Mouse (Mus musculus) CH12.LX (cell line): ENCODE results near the gene She. TPM values are rescaled to one million over a fixed set of nuclear protein-coding genes. Genes with fewer than 3 reads are reported as not detected.

Experiments
- DNase-seq: peaks from one replicate; pipeline ENCODE4 v3.0.0-alpha.2; 2013; ENCODE audit errors: extremely low read depth
- H3K27ac ChIP-seq: 2 replicates; pipeline ENCODE4 v1.5.1; 2012; ENCODE audit warnings: low read depth, mild to moderate bottlenecking, control low read depth, moderate library complexity; ENCODE audit not compliant: insufficient read depth
- H3K27me3 ChIP-seq: replicated peaks from 2 replicates; pipeline ENCODE3; 2012; ENCODE audit warnings: inconsistent platforms
- H3K36me3 ChIP-seq, 2 experiments: replicated peaks in 1 of 2; 2 replicates each; pipeline versions ENCODE3 to v1.6.1; 2012; ENCODE audit warnings: inconsistent platforms in 1 of 2, low read length in 1 of 2, mild to moderate bottlenecking in 1 of 2, mixed read lengths in 1 of 2, moderate library complexity in 1 of 2; ENCODE audit not compliant: control insufficient read depth in 1 of 2, insufficient read depth in 1 of 2
- H3K4me1 ChIP-seq, 2 experiments: 2 replicates each; pipeline ENCODE4 v1.6.1; 2012; ENCODE audit warnings: inconsistent platforms in 1 of 2, moderate library complexity in 1 of 2; ENCODE audit not compliant: insufficient read depth in 2 of 2, control insufficient read depth in 1 of 2
- H3K4me2 ChIP-seq: 2 replicates; pipeline ENCODE4 v1.6.1; 2012; ENCODE audit warnings: low read depth, mild to moderate bottlenecking, control low read depth; ENCODE audit not compliant: poor library complexity, insufficient read depth, severe bottlenecking
- H3K4me3 ChIP-seq, 3 experiments: fragments of 150-350 bp in 1 of 3; sonication (generic) in 1 of 3; replicated peaks in 1 of 3; 2 replicates each; pipeline versions ENCODE3 to v1.5.1; 2011 to 2012; ENCODE audit warnings: low read depth in 2 of 3, low read length in 2 of 3, mild to moderate bottlenecking in 2 of 3, moderate library complexity in 2 of 3, control low read depth in 1 of 3, improper control_type of control experiment in 1 of 3, inconsistent platforms in 1 of 3, mixed read lengths in 1 of 3; ENCODE audit not compliant: poor library complexity in 1 of 3
- H3K79me2 ChIP-seq: replicated peaks from 2 replicates; pipeline ENCODE4 v1.6.1; 2012; ENCODE audit warnings: mild to moderate bottlenecking, moderate library complexity; ENCODE audit not compliant: control insufficient read depth, poor library complexity, insufficient read depth, severe bottlenecking; ENCODE audit errors: extremely low read depth
- H3K9ac ChIP-seq: 2 replicates; pipeline ENCODE4 v1.6.1; 2012; ENCODE audit warnings: low read depth, mild to moderate bottlenecking, control low read depth, moderate library complexity; ENCODE audit not compliant: insufficient read depth
- H3K9me3 ChIP-seq: replicated peaks from 2 replicates; pipeline ENCODE3; 2012; ENCODE audit warnings: low read length, inconsistent platforms, mixed read lengths
- CTCF ChIP-seq, 2 experiments: IDR thresholded peaks in 1 of 2; conservative IDR thresholded peaks in 1 of 2; 2 replicates each; pipeline ENCODE4 v1.5.1; 2011 to 2012; ENCODE audit warnings: low read depth in 2 of 2, low read length in 2 of 2, improper control_type of control experiment in 1 of 2, inconsistent platforms in 1 of 2, mild to moderate bottlenecking in 1 of 2, moderate library complexity in 1 of 2
- EP300 ChIP-seq: IDR thresholded peaks from 2 replicates; pipeline ENCODE4 v1.6.1; 2011; ENCODE audit warnings: low read length, improper control_type of control experiment
- IRF4 ChIP-seq: IDR thresholded peaks from 2 replicates; pipeline ENCODE4 v1.6.1; 2014; ENCODE audit warnings: low read depth, mild to moderate bottlenecking, inconsistent platforms, low read length, improper control_type of control experiment
- JUN ChIP-seq: IDR thresholded peaks from 2 replicates; pipeline ENCODE4 v1.6.1; 2011; ENCODE audit warnings: low read depth, mild to moderate bottlenecking, low read length, improper control_type of control experiment, moderate library complexity; ENCODE audit not compliant: insufficient read depth
- KAT2A ChIP-seq: IDR thresholded peaks from 2 replicates; pipeline ENCODE4 v1.6.1; 2012; ENCODE audit warnings: low read length, improper control_type of control experiment, inconsistent platforms; ENCODE audit not compliant: insufficient replicate concordance
- MAFK ChIP-seq: IDR thresholded peaks from 2 replicates; pipeline ENCODE4 v1.6.1; 2011; ENCODE audit warnings: low read length, improper control_type of control experiment; ENCODE audit not compliant: insufficient replicate concordance
- MAX ChIP-seq: IDR thresholded peaks from 2 replicates; pipeline ENCODE4 v1.6.1; 2011; ENCODE audit warnings: low read length, improper control_type of control experiment
- MAZ ChIP-seq: IDR thresholded peaks from 2 replicates; pipeline ENCODE4 v1.6.1; 2012; ENCODE audit warnings: low read depth, mild to moderate bottlenecking, inconsistent platforms, low read length, improper control_type of control experiment, moderate library complexity
- NELFE ChIP-seq: IDR thresholded peaks from 2 replicates; pipeline ENCODE4 v1.6.1; 2011; ENCODE audit warnings: low read depth, low read length, improper control_type of control experiment
- NRF1 ChIP-seq: IDR thresholded peaks from 2 replicates; pipeline ENCODE4 v1.6.1; 2014; ENCODE audit warnings: low read depth, mild to moderate bottlenecking, inconsistent platforms, low read length, improper control_type of control experiment, moderate library complexity
- POLR2A ChIP-seq: IDR thresholded peaks from 2 replicates; pipeline ENCODE4 v1.6.1; 2011; ENCODE audit warnings: low read depth, mild to moderate bottlenecking, improper control_type of control experiment, low read length
- POLR2AphosphoS2 ChIP-seq: IDR thresholded peaks from 2 replicates; pipeline ENCODE4 v1.6.1; 2011; ENCODE audit warnings: low read depth, low read length, improper control_type of control experiment
- RAD21 ChIP-seq: IDR thresholded peaks from 2 replicates; pipeline ENCODE4 v1.6.1; 2011; ENCODE audit warnings: low read depth, mild to moderate bottlenecking, low read length, improper control_type of control experiment, moderate library complexity
- RCOR1 ChIP-seq: conservative IDR thresholded peaks from 2 replicates; pipeline ENCODE4 v1.6.1; 2012; ENCODE audit warnings: low read depth, mild to moderate bottlenecking, inconsistent platforms, low read length, improper control_type of control experiment
- SIN3A ChIP-seq: IDR thresholded peaks from 2 replicates; pipeline ENCODE4 v1.6.1; 2012; ENCODE audit warnings: low read length, improper control_type of control experiment, inconsistent platforms
- SMC3 ChIP-seq: IDR thresholded peaks from 2 replicates; pipeline ENCODE4 v1.6.1; 2011; ENCODE audit warnings: low read depth, low read length, improper control_type of control experiment
- TBP ChIP-seq: conservative IDR thresholded peaks from 2 replicates; pipeline ENCODE4 v1.6.1; 2011; ENCODE audit warnings: low read depth, low read length, improper control_type of control experiment
- UBTF ChIP-seq: IDR thresholded peaks from 2 replicates; pipeline ENCODE4 v1.6.1; 2012; ENCODE audit warnings: low read depth, mild to moderate bottlenecking, inconsistent platforms, low read length, improper control_type of control experiment, moderate library complexity
- USF2 ChIP-seq: conservative IDR thresholded peaks from 2 replicates; pipeline ENCODE4 v1.6.1; 2011; ENCODE audit warnings: low read depth, low read length, improper control_type of control experiment
- dilution Hi-C: fragments of 300-500 bp; cut with MboI; formaldehyde crosslinking; loops from 2 replicates; pipeline ENCODE4 v1.14.3; 2020; ENCODE audit warnings: low sequenced_read_pairs; ENCODE audit not compliant: extremely low pct_unique_long_range_greater_than_20kb, extremely low pct_ligation_motif_present
- in situ Hi-C: fragments of 300-500 bp; cut with MboI; formaldehyde crosslinking; loops from 3 replicates; pipeline ENCODE4 v1.14.3; 2019; ENCODE audit warnings: low sequenced_read_pairs, low pct_ligation_motif_present, low pct_unique_long_range_greater_than_20kb, mixed read lengths
- polyA plus RNA-seq: library from polyadenylated mRNA; unstranded; fragments of >175 nt; gene quantifications from 2 replicates; pipeline ENCODE4 v1.2.1, GENCODE M21; 2012; ENCODE audit warnings: low read depth; ENCODE audit not compliant: insufficient read length
- total RNA-seq, 2 experiments: library from RNA; depleted of rRNA; stranded (reverse); fragments of 300-350 nt in 1 of 2; fragments of >200 nt in 1 of 2; gene quantifications; 2 replicates each; pipeline ENCODE4 v1.2.3; 2012 to 2014

The She gene
- total and polyA plus RNA-seq, 3 experiments: not detected

- Histone ChIP-seq H3K4me1 (peaks cover 0 to 10% of the 10 kb centered on the region in 2 experiments; a peak in 2 of 4 replicates), H3K27me3 (no peaks in the 10 kb centered on the region), H3K27ac (no peak overlapping the region), H3K9ac (no peak overlapping the region), H3K36me3 (no peaks in the 10 kb centered on the region), H3K4me3 (no peak overlapping the region), H3K4me2 (0 out of 2 replicates have a peak overlapping the region, but pooled peaks have one; percentile 2), H3K79me2 (no peaks in the 10 kb centered on the region), H3K9me3 (peaks cover 12% of the 10 kb centered on the region)
- dilution Hi-C loops: no loop called here
- DNase-seq: no peak
- in situ Hi-C loops: no loop called here
- no peak for TF ChIP-seq UBTF
- no peak for TF ChIP-seq RCOR1
- no peak for TF ChIP-seq POLR2AphosphoS2
- TF ChIP-seq NRF1: no peak
- TF ChIP-seq KAT2A: no peak
- TF ChIP-seq EP300: no peak
- no peak for TF ChIP-seq POLR2A
- TF ChIP-seq MAZ: no peak
- TF ChIP-seq IRF4: no peak
- no peak for TF ChIP-seq NELFE
- TF ChIP-seq MAX: no peak
- no peak for TF ChIP-seq JUN
- no peak for TF ChIP-seq USF2
- TF ChIP-seq MAFK: no peak
Measured at GRCm38 (mm10) chr3:89835362-89835761, 4.2 kb downstream of the She start.

- no peak overlapping the region for H3K9ac ChIP-seq
- no peak overlapping the region for H3K27ac ChIP-seq
- H3K4me2 ChIP-seq: no peak overlapping the region
- in situ Hi-C loops (no loop called here), dilution Hi-C loops (no loop called here)
- H3K36me3 ChIP-seq: no peaks in the 10 kb centered on the region
- H3K9me3 ChIP-seq: peaks cover 4% of the 10 kb centered on the region
- peaks cover 4 to 11% of the 10 kb centered on the region in 2 experiments; a peak in 3 of 4 replicates for H3K4me1 ChIP-seq
- H3K79me2 ChIP-seq: no peaks in the 10 kb centered on the region
- DNase-seq: peak; percentile 70
- no peak overlapping the region for H3K4me3 ChIP-seq
- H3K27me3 ChIP-seq: no peaks in the 10 kb centered on the region
- TF ChIP-seq TBP (peak; percentile 59; the same call in 1 of the 2 replicates), MAFK (no peak), SIN3A (no peak), UBTF (no peak), SMC3 (peak; percentile 62), RAD21 (peak; percentile 49), CTCF (conservative IDR thresholded peaks at IDR 0.05 in 1 of 2, IDR thresholded peaks at IDR 0.05 in 1 of 2; ENCODE audit: low read depth in 2 of 2, low read length in 2 of 2) (peak; percentile 56 to 62; a peak in 3 of 4 replicates)
Measured at GRCm38 (mm10) chr3:89842258-89842657, 11.1 kb downstream of the She start.
